Comparison of ENCODE assay signal across 8 mouse cellular contexts in genomic region chr10:79681591-79682245, GRCm38 (mm10). TPM values are rescaled to one million over a fixed set of nuclear protein-coding genes. Genes with fewer than 3 reads are reported as not detected.
DNase-seq lines count a peak whose midpoint lies in the region; ATAC-seq and TF ChIP-seq lines count a peak whose summit lies in the region.

Cdc34 (plus strand) TSS chr10:79682195.

- no peaks in the 10 kb centered on the region for H3K27me3 ChIP-seq in embryonic facial prominence, embryonic 15.5 days
- H3K27me3 ChIP-seq in kidney, embryonic 15.5 days = no peaks in the 10 kb centered on the region

- peak; percentile 96 for ATAC-seq in embryonic facial prominence, embryonic 15.5 days (ENCODE audit: insufficient number of reproducible peaks, low FRiP score, low TSS enrichment, low read depth)
- ATAC-seq in kidney, embryonic 15.5 days (replicated peaks; ENCODE audit: low FRiP score) = peak; percentile 93
- peak; percentile 52 for ATAC-seq in monocyte, adult 5-6 weeks (replicated peaks; ENCODE audit: insufficient number of reproducible peaks, low FRiP score, low TSS enrichment, poor library complexity, severe bottlenecking)

- peaks cover 31% of the 10 kb centered on the region for H3K36me3 ChIP-seq in embryonic facial prominence, embryonic 15.5 days
- H3K36me3 ChIP-seq in kidney, embryonic 15.5 days = peaks cover 29% of the 10 kb centered on the region

- no peak; the same call in 1 of the 2 replicates for TF ChIP-seq CTCF in bone marrow, adult 2 months (IDR thresholded peaks at IDR 0.05; ENCODE audit: control insufficient read depth, insufficient read depth, low read length)

- peak within 1 kb of the TSS; percentile 85 for H3K4me3 ChIP-seq in bone marrow, adult 2 months (replicated peaks; ENCODE audit: control insufficient read depth, low read depth, low read length)
- H3K4me3 ChIP-seq in embryonic facial prominence, embryonic 15.5 days (replicated peaks) = peak within 1 kb of the TSS; percentile 83
- H3K4me3 ChIP-seq in kidney, embryonic 15.5 days (replicated peaks) = peak within 1 kb of the TSS; percentile 87

- H3K27ac ChIP-seq in bone marrow, adult 2 months (ENCODE audit: control insufficient read depth, insufficient read depth, low read depth, low read length, poor library complexity) = peak within 1 kb of the TSS; percentile 98
- H3K27ac ChIP-seq in embryonic facial prominence, embryonic 15.5 days (replicated peaks) = peak within 1 kb of the TSS; percentile 90
- peak within 1 kb of the TSS; percentile 89 for H3K27ac ChIP-seq in kidney, embryonic 15.5 days

- DNase-seq in 416B (ENCODE audit: low read depth) (peak; percentile 99), liver (peak; percentile 98)
- peak; percentile 100 for DNase-seq in heart, adult 9 months (ENCODE audit: low spot score in 2 of 2)
- peak; percentile 98 to 100 for DNase-seq in spleen, postnatal 4 days (ENCODE audit: low spot score in 2 of 2)

- WGBS in bone marrow, adult 2 months = under 1% methylated on average over 84 of the region's 84 CpGs
- under 1% methylated on average over 84 of the region's 84 CpGs for WGBS in embryonic facial prominence, embryonic 15.5 days
- WGBS in kidney, embryonic 15.5 days = under 1% methylated on average over 63 of the region's 84 CpGs

- H3K4me1 ChIP-seq in bone marrow, adult 2 months (ENCODE audit: control insufficient read depth, insufficient read depth, low read length) = peaks cover 12% of the 10 kb centered on the region
- peaks cover 21% of the 10 kb centered on the region for H3K4me1 ChIP-seq in embryonic facial prominence, embryonic 15.5 days
- H3K4me1 ChIP-seq in kidney, embryonic 15.5 days = peaks cover 26% of the 10 kb centered on the region

- TF ChIP-seq POLR2A in bone marrow, adult 2 months (IDR thresholded peaks at IDR 0.05; ENCODE audit: borderline replicate concordance, control insufficient read depth, low read depth, low read length) = peak; percentile 81; the same call in 1 of the 2 replicates

- peak within 1 kb of the TSS; percentile 88 for H3K4me2 ChIP-seq in embryonic facial prominence, embryonic 15.5 days (replicated peaks)
- H3K4me2 ChIP-seq in kidney, embryonic 15.5 days = peak within 1 kb of the TSS; percentile 89

- no peaks in the 10 kb centered on the region for H3K9me3 ChIP-seq in embryonic facial prominence, embryonic 15.5 days (replicated peaks)
- H3K9me3 ChIP-seq in kidney, embryonic 15.5 days (replicated peaks) = no peaks in the 10 kb centered on the region

- H3K9ac ChIP-seq in embryonic facial prominence, embryonic 15.5 days = peak within 1 kb of the TSS; percentile 77
- H3K9ac ChIP-seq in kidney, embryonic 15.5 days = peak within 1 kb of the TSS; percentile 86

RNA-seq across cellular contexts. Expression of gene Cdc34, which starts in this region (rescaled TPM):
- polyA plus RNA-seq in bone marrow, adult 2 months (2011; ENCODE audit: insufficient read depth, insufficient read length, low replicate concordance, missing spikeins) = 82.1 and 98.6 TPM in 2 replicates
- polyA plus RNA-seq in embryonic facial prominence, embryonic 15.5 days (2015; fragmentation: Nextera tagmentation; extraction: Ambion mirVana) = 94.8 and 96.8 TPM in 2 replicates
- 88.4 and 100 TPM in 2 replicates for polyA plus RNA-seq in kidney, embryonic 15.5 days (2015; fragmentation: Nextera tagmentation; extraction: Ambion mirVana)
- total RNA-seq in monocyte, adult 5-6 weeks (2017) = 76.0 to 109 TPM (median 89.7 TPM) in 3 replicates

Comparison
In these comparisons a context has a peak if more than half of its experiments do, and no peak if none do; other contexts are left out.
1. Peak in every context shown above with its lines: DNase-seq, ATAC-seq, H3K4me3 ChIP-seq and H3K27ac ChIP-seq.